Mouse (Mus musculus): ENCODE data around the gene Abtb1. TPM values are rescaled to one million over a fixed set of nuclear protein-coding genes. Genes with fewer than 3 reads are reported as not detected.

Gene Abtb1
- polyA plus RNA-seq, 1 experiment from 2014 or later = 43.4 TPM

DNA sequence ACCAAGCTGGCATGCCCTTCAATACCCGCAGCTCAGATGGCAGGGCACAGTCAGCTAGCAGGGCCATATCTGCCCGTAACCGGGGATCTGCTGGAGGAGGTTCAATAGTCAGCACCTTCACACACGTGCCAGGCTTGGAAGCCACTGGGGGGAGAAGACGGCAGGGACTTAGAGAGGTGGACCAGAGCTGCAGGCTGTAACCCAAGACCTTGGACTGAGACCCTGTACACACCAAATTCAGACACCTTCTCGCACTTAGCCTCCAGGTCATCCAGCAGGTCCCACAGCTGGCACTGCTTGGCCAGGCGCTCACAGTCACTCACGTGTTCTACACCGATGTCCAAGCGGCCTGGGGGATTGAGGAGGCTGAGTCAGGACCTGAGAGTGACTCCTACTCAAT lies 3.2 kb downstream of the Abtb1 start:
- ATAC-seq (ENCODE audit: low read depth) = no peak
- WGBS = 94% methylated on average over 10 of the region's 10 CpGs

GRCm38 (mm10) chr6:88837999-88838398 lies 3.8 kb downstream of the Abtb1 start:
- WGBS = 91% methylated on average over 12 of the region's 12 CpGs

More for the DNA sequence above, 3.2 kb downstream of the Abtb1 start:
- Histone ChIP-seq H3K4me1 (replicated peaks) (peaks cover 31% of the 10 kb centered on the region), H3K27me3 (no peaks in the 10 kb centered on the region), H3K9me3 (no peaks in the 10 kb centered on the region), H3K4me2 (no peak overlapping the region), H3K36me3 (peaks cover 48% of the 10 kb centered on the region), H3K27ac (replicated peaks) (no peak overlapping the region), H3K9ac (no peak overlapping the region), H3K4me3 (no peak overlapping the region)

GRCm38 (mm10) chr6:88836178-88836819 lies 5.5 kb downstream of the Abtb1 start:
- H3K36me3 ChIP-seq = peaks cover 45% of the 10 kb centered on the region
- peaks cover 28% of the 10 kb centered on the region for H3K4me1 ChIP-seq (replicated peaks)
- H3K4me3 ChIP-seq = no peak overlapping the region
- no peak overlapping the region for H3K4me2 ChIP-seq
- H3K27me3 ChIP-seq = no peaks in the 10 kb centered on the region
- ATAC-seq (ENCODE audit: low read depth) = no peak
- no peak overlapping the region for H3K27ac ChIP-seq (replicated peaks)
- H3K9me3 ChIP-seq = no peaks in the 10 kb centered on the region
- 0 out of 2 replicates have a peak overlapping the region, but pooled peaks have one; percentile 12 for H3K9ac ChIP-seq
- WGBS = 83% methylated on average over 28 of the region's 28 CpGs

More at GRCm38 (mm10) chr6:88837999-88838398, 3.8 kb downstream of the Abtb1 start:
- Histone ChIP-seq H3K4me2 (no peak overlapping the region), H3K9ac (no peak overlapping the region), H3K4me1 (replicated peaks) (peaks cover 25% of the 10 kb centered on the region), H3K9me3 (no peaks in the 10 kb centered on the region), H3K36me3 (peaks cover 45% of the 10 kb centered on the region), H3K4me3 (no peak overlapping the region), H3K27ac (replicated peaks) (no peak overlapping the region), H3K27me3 (no peaks in the 10 kb centered on the region)
- no peak for ATAC-seq (ENCODE audit: low read depth)

- H3K4me2 ChIP-seq = no peak overlapping the region
- peaks cover 45% of the 10 kb centered on the region for H3K36me3 ChIP-seq
- H3K9me3 ChIP-seq = no peaks in the 10 kb centered on the region
- no peak for ATAC-seq (ENCODE audit: low read depth)
- H3K27ac ChIP-seq (replicated peaks) = no peak overlapping the region
- no peaks in the 10 kb centered on the region for H3K27me3 ChIP-seq
- peaks cover 19% of the 10 kb centered on the region for H3K4me1 ChIP-seq (replicated peaks)
- no peak overlapping the region for H3K9ac ChIP-seq
- H3K4me3 ChIP-seq = no peak overlapping the region
- 83% methylated on average over 5 of the region's 5 CpGs for WGBS
These were observed 6.7 kb downstream of the Abtb1 start for GRCm38 (mm10) chr6:88835047-88835446.

- Histone ChIP-seq H3K4me3 (no peak overlapping the region), H3K27me3 (no peaks in the 10 kb centered on the region), H3K9me3 (no peaks in the 10 kb centered on the region), H3K27ac (replicated peaks) (no peak overlapping the region), H3K9ac (no peak overlapping the region), H3K4me2 (no peak overlapping the region), H3K36me3 (peaks cover 32% of the 10 kb centered on the region), H3K4me1 (replicated peaks) (peaks cover 13% of the 10 kb centered on the region; the same call in 1 of the 2 replicates)
- no peak for ATAC-seq (ENCODE audit: low read depth)
- WGBS = 85% methylated on average over 5 of the region's 5 CpGs
These were observed 8.2 kb downstream of the Abtb1 start for GRCm38 (mm10) chr6:88833340-88834140.

DNA sequence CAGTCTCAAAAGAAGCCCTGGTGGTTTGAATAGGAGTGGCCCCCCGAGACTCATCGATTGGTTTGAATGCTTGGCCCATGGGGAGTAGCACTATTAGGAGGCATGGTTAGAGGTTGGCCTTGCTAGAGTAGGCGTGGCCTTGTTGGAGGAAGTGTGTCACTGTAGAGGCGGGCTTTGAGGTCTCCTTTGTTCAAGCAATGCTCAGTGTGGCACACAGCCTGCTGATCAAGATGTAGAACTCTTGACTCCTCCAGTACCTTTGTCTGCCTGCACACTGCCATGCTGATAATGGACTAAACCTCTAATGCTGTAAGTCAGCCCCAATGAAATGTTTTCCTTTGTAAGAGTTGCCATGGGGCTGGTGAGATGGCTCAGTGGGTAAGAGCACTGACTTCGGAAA lies 9.1 kb downstream of the Abtb1 start:
- H3K4me2 ChIP-seq = no peak overlapping the region
- H3K27me3 ChIP-seq = no peaks in the 10 kb centered on the region
- 0 out of 2 replicates have a peak overlapping the region, but pooled peaks have one; percentile 23 for H3K27ac ChIP-seq (replicated peaks)
- H3K4me1 ChIP-seq (replicated peaks) = peaks cover 18% of the 10 kb centered on the region; the same call in 1 of the 2 replicates
- WGBS = 75% methylated on average over 5 of the region's 5 CpGs
- H3K4me3 ChIP-seq = no peak overlapping the region
- 0 out of 2 replicates have a peak, but pooled peaks have one; percentile 24 for ATAC-seq (ENCODE audit: low read depth)
- H3K36me3 ChIP-seq = peaks cover 23% of the 10 kb centered on the region
- H3K9me3 ChIP-seq = no peaks in the 10 kb centered on the region
- no peak overlapping the region for H3K9ac ChIP-seq

DNA sequence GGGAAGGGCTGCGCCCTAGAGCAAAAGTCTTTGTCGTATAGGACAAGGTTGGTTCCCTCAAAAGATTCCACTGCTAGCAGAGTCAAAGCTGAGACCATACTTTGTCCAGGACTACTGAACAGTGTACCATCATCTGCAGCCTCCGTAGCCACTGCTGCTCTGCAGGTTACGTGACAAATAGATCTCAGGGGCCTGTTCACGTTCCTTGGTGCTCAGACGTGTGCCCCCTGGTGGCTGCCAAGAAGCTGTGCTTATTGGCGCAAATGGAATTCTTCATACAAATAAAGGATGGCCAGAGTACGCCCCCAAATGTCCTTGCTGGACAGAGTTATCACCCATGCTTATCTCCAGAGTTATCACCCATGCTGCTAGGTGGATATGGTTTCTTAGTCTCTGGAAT lies 10.3 kb downstream of the Abtb1 start:
- Histone ChIP-seq H3K4me3 (no peak overlapping the region), H3K27me3 (no peaks in the 10 kb centered on the region), H3K36me3 (peaks cover 11% of the 10 kb centered on the region), H3K27ac (replicated peaks) (no peak overlapping the region), H3K4me2 (no peak overlapping the region), H3K9ac (no peak overlapping the region), H3K4me1 (replicated peaks) (peaks cover 30% of the 10 kb centered on the region), H3K9me3 (no peaks in the 10 kb centered on the region)
- 25% methylated on average over 8 of the region's 8 CpGs for WGBS
- ATAC-seq (ENCODE audit: low read depth) = peak; percentile 41; the same call in 1 of the 2 replicates

DNA sequence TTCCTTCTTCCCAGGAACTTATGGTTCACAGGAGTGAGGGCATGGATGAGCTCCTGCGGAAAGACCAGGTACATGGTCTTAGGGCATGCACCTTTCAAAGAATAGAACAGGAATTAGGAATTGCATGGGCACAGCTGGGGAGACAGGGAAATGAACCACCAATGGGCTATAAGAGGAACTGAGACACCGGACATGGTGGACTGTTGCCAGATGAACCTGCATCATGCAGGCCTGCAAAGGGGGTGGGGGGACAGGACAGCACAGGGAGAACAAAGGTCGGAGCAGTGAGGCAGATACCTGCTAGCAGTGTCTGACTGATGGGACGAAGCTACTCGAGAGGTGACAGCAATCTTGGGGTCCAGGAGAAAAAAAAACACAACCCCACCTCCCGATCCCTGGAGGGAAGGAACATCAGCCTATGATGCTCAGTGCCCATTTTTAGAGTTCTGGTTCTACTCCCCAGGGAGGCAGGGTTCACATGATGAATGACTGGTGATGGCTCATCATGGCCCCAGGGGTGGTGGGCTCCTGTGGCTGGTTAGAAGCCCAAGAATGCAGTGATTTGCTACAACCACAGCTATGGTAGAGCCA lies 11.6 kb downstream of the Abtb1 start:
- H3K4me2 ChIP-seq = no peak overlapping the region
- WGBS = 88% methylated on average over 6 of the region's 6 CpGs
- H3K9me3 ChIP-seq = no peaks in the 10 kb centered on the region
- no peak overlapping the region for H3K9ac ChIP-seq
- no peak overlapping the region for H3K27ac ChIP-seq (replicated peaks)
- no peaks in the 10 kb centered on the region for H3K36me3 ChIP-seq
- ATAC-seq (ENCODE audit: low read depth) = no peak
- H3K4me3 ChIP-seq = no peak overlapping the region
- H3K27me3 ChIP-seq = no peaks in the 10 kb centered on the region
- H3K4me1 ChIP-seq (replicated peaks) = peaks cover 35% of the 10 kb centered on the region

DNA sequence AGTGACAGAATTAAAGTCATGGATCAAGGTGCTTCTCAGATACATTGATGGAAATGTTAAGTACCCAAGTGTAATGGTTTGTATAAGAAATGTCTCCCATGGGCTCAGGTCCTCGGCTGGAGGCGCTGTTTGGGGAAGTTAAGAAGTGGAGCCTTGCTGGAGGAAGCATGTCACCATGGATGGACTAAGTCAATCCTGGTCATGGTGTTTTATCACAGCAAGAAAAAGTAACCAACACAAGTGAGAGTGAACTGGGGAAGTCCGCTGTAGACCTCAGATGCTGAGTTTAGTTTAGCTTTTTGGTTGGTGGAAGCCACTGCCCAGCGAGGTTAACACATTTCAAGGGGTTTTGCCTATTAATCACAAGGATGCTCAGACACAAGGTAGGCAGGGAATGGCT lies 12.2 kb downstream of the Abtb1 start:
- Histone ChIP-seq H3K27me3 (no peaks in the 10 kb centered on the region), H3K9me3 (no peaks in the 10 kb centered on the region), H3K9ac (no peak overlapping the region), H3K36me3 (no peaks in the 10 kb centered on the region), H3K4me2 (no peak overlapping the region), H3K4me3 (no peak overlapping the region), H3K27ac (replicated peaks) (no peak overlapping the region), H3K4me1 (replicated peaks) (peaks cover 35% of the 10 kb centered on the region)
- ATAC-seq (ENCODE audit: low read depth) = no peak
- WGBS = 90% methylated on average over 4 of the region's 4 CpGs

GRCm38 (mm10) chr6:88828206-88829009 lies 13.4 kb downstream of the Abtb1 start:
- no peak for ATAC-seq (ENCODE audit: low read depth)
- no peak overlapping the region for H3K4me3 ChIP-seq
- WGBS = 78% methylated on average over 15 of the region's 15 CpGs
- no peak overlapping the region for H3K4me2 ChIP-seq
- H3K9me3 ChIP-seq = no peaks in the 10 kb centered on the region
- no peak overlapping the region for H3K27ac ChIP-seq (replicated peaks)
- no peak overlapping the region for H3K9ac ChIP-seq
- peaks cover 35% of the 10 kb centered on the region for H3K4me1 ChIP-seq (replicated peaks)
- H3K36me3 ChIP-seq = no peaks in the 10 kb centered on the region
- H3K27me3 ChIP-seq = no peaks in the 10 kb centered on the region

DNA sequence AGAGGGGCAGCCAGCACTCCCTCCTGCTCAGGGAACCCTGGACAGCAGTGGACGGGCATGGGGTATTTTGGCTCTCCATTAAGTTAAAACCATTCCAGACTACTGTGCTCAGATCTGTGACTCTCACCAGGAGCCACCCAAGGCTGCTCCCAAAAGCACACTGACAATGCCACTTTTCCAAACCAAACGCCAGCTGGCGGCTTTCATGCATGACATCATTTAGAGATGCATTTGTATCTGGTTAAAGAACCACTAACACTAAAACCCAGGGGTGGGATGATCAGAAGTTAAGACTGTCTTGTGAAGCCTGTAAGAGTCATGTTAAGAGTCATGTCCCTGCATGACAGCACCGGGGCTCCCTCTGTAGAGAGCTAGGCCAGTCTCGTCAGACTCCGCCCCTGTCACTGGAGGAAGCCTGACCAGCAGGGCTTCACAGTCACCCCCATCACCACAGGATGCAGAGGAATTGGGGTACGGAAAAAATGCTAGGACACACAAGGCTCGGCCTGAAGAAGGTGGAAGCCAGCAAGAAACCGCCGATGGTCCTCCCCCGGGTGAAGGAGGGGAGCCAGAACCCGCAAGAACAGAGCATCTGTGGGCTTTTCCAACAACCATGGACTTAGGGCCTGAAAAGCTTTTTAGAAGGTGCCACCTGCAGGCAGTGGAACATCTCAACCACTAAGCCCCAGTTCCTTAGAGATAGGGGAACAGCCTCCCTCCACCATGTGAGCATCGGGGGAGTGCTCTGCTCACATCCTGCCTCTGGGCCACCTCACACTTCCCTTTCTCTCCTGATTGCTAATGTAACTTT lies 14.2 kb downstream of the Abtb1 start:
- Histone ChIP-seq H3K27ac (replicated peaks) (peak overlapping the region; percentile 75), H3K4me3 (no peak overlapping the region), H3K9me3 (no peaks in the 10 kb centered on the region), H3K4me2 (no peak overlapping the region), H3K27me3 (no peaks in the 10 kb centered on the region), H3K36me3 (no peaks in the 10 kb centered on the region), H3K4me1 (replicated peaks) (peaks cover 33% of the 10 kb centered on the region), H3K9ac (0 out of 2 replicates have a peak overlapping the region, but pooled peaks have one; percentile 12)
- ATAC-seq (ENCODE audit: low read depth) = no peak
- WGBS = 60% methylated on average over 13 of the region's 13 CpGs
